Mouse (Mus musculus) midbrain, embryonic 16.5 days (tissue): ENCODE measurements around the gene Acap1. TPM values are rescaled to one million over a fixed set of nuclear protein-coding genes. Genes with fewer than 3 reads are reported as not detected.
A peak's percentile ranks its signal among the peaks of the same experiment; 100 is the strongest.

ENCODE experiments used
- ATAC-seq: fragments of 200-750 bp; cut with Nextera tagmentation; 2 replicates; pipeline ENCODE4 v1.8.0; 2017; ENCODE audit warnings: moderate TSS enrichment
- H3K27ac ChIP-seq: fragments of 300-500 bp; sonication (generic); 2 replicates; pipeline ENCODE4 v1.5.1; 2014; ENCODE audit warnings: mild to moderate bottlenecking, low read length, mixed read lengths
- H3K27me3 ChIP-seq: fragments of 300-500 bp; sonication (generic); 2 replicates; pipeline ENCODE4 v1.6.1; 2014; ENCODE audit warnings: low read depth, low read length, mixed read lengths; ENCODE audit not compliant: control insufficient read depth, insufficient read depth
- H3K36me3 ChIP-seq: fragments of 300-500 bp; sonication (generic); 2 replicates; pipeline ENCODE4 v1.6.1; 2014; ENCODE audit warnings: mild to moderate bottlenecking, low read length, moderate library complexity, mixed read lengths; ENCODE audit not compliant: control insufficient read depth, insufficient read depth
- H3K4me1 ChIP-seq: fragments of 300-500 bp; sonication (generic); 2 replicates; pipeline ENCODE4 v1.6.1; 2014; ENCODE audit warnings: mild to moderate bottlenecking, low read length, mixed read lengths; ENCODE audit not compliant: control insufficient read depth, insufficient read depth
- H3K4me2 ChIP-seq: fragments of 300-500 bp; sonication (generic); 2 replicates; pipeline ENCODE4 v1.6.1; 2014; ENCODE audit warnings: mild to moderate bottlenecking, low read length, mixed read lengths
- H3K4me3 ChIP-seq: fragments of 300-500 bp; sonication (generic); 2 replicates; pipeline ENCODE4 v1.5.1; 2014; ENCODE audit warnings: low read depth, mild to moderate bottlenecking, low read length, moderate library complexity, mixed read lengths
- H3K9ac ChIP-seq: fragments of 300-500 bp; sonication (generic); 2 replicates; pipeline ENCODE4 v1.6.1; 2014; ENCODE audit warnings: low read depth, low read length, mixed read lengths
- H3K9me3 ChIP-seq: fragments of 300-500 bp; sonication (generic); replicated peaks from 2 replicates; pipeline ENCODE4 v1.6.1; 2014; ENCODE audit warnings: mild to moderate bottlenecking, low read length, mixed read lengths; ENCODE audit not compliant: control insufficient read depth, poor library complexity, severe bottlenecking
- WGBS: fragments of 180-500 bp; shearing (Covaris S2); extraction: QIAGEN DNeasy Blood & Tissue Kit; methylation state at CpG from one replicate; pipeline ENCODE4 v1.1.7; 2014; 5-methylcytosine and 5-hydroxymethylcytosine counted together
- polyA plus RNA-seq: library from polyadenylated mRNA; unstranded; fragments of >200 nt; fragmentation: Nextera tagmentation; extraction: Ambion mirVana; gene quantifications from 2 replicates; pipeline ENCODE4 v1.2.1, GENCODE M21; 2015

The Acap1 gene
- polyA plus RNA-seq, 1 experiment from 2014 or later: 0.26 TPM

DNA sequence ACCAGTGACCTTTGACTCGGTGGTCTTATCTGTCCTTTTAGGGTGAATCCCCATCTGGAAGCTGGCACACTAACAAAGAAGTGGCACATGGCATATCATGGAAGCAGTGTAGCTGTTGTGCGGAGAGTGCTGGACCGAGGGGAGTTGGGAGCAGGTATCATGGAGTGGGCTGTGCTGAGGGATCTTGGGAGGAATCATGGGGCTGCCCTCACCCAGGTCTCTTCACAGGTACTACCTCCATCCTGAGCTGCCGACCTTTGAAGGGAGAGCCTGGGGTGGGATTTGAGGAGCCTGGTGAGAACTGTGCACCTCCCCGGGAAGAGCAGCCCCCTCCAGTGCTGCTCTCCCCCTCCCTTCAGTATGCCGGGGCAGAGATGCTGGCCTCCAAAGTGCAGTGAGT, 16.4 kb upstream of the Acap1 start:
- Histone ChIP-seq H3K4me3 (no peak overlapping the region), H3K9ac (no peak overlapping the region), H3K9me3 (no peaks in the 10 kb centered on the region), H3K36me3 (peaks cover 47% of the 10 kb centered on the region), H3K4me2 (no peak overlapping the region), H3K27ac (no peak overlapping the region), H3K4me1 (peaks cover 24% of the 10 kb centered on the region), H3K27me3 (no peaks in the 10 kb centered on the region)
- WGBS: 87% methylated on average over 6 of the region's 6 CpGs
- ATAC-seq: no peak

DNA sequence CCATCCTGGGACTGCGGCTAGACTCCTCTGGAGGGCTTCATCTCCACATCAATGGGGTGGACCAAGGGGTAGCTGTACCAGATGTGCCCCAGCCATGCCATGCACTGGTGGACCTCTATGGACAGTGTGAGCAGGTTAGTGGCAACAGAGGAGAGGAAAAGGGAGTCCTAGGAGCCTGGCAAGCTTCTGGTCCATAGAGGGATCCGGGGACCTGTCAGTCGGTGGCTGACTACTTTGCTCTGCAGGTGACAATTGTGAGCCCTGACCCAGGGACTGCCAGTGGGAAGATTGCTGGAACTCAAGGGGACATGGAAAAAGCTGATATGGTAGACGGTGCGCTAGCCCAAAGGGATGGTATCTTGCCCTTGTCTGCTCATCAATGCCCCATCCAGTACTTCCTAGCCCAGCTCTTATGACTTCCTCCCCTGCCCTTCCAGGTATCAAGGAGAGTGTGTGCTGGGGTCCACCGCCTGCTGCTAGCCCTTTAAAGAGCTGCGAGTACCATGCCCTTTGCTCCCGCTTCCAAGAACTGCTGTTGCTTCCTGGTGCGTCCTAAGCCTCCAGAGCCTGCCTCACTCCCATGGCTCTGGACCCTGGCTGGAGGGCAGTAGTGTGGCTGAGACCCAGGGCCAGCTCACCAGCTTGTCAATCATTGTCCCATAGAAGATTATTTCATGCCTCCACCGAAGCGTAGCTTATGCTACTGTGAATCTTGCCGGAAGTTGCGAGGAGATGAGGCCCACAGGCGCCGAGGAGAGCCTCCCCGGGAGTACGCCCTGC, 15.6 kb upstream of the Acap1 start:
- Histone ChIP-seq H3K4me1 (peaks cover 23% of the 10 kb centered on the region), H3K9ac (no peak overlapping the region), H3K36me3 (peaks cover 52% of the 10 kb centered on the region), H3K27me3 (no peaks in the 10 kb centered on the region), H3K4me2 (no peak overlapping the region), H3K9me3 (no peaks in the 10 kb centered on the region), H3K4me3 (no peak overlapping the region), H3K27ac (no peak overlapping the region)
- WGBS: 94% methylated on average over 17 of the region's 17 CpGs
- ATAC-seq: no peak

DNA sequence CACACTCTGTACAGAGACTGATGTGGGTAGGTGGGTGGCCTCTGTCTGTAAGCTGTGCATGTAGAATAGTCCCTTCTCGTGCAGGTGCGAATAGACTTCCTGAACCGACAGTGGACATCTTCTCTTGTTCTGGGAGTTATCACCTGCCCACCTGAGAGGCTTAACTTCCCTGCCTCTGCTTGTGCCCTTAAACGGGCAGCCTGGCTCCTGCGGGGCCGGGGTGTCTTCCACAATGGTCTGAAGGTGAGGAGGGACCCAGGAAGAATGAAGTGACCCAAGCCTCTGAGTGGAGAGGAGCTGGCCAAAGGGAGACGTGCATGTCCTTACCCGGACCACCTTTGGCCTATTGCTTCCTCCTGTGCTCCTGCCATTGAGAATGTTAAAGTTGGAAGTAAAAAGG, 14.8 kb upstream of the Acap1 start:
- peaks cover 53% of the 10 kb centered on the region for H3K36me3 ChIP-seq
- no peaks in the 10 kb centered on the region for H3K9me3 ChIP-seq
- no peak overlapping the region for H3K4me3 ChIP-seq
- H3K4me1 ChIP-seq: peaks cover 16% of the 10 kb centered on the region
- H3K4me2 ChIP-seq: no peak overlapping the region
- H3K27me3 ChIP-seq: no peaks in the 10 kb centered on the region
- ATAC-seq: no peak
- 94% methylated on average over 8 of the region's 8 CpGs for WGBS
- no peak overlapping the region for H3K27ac ChIP-seq
- H3K9ac ChIP-seq: no peak overlapping the region

DNA sequence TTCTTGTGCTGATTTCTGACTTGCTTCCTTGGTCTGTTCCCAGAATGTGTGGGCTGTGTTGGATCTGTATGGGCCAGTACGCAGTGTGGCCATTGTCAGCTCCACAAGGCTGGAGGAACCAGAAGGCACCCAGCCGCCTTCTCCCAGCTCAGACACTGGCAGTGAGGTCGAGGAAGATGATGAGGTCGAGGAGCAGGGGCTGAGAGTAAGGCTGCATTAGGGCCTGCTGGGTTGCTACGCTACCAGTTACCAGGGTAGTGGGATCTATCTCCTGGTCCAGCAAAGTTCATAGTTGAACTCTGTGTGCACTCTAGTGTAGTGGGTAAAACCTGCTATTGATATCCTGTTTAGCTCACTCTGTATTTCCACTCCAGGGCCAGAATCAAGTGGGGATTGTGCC, 13.8 kb upstream of the Acap1 start:
- no peak overlapping the region for H3K4me2 ChIP-seq
- H3K9ac ChIP-seq: no peak overlapping the region
- no peak for ATAC-seq
- WGBS: 85% methylated on average over 5 of the region's 5 CpGs
- H3K36me3 ChIP-seq: peaks cover 58% of the 10 kb centered on the region
- H3K9me3 ChIP-seq: no peaks in the 10 kb centered on the region
- H3K27ac ChIP-seq: no peak overlapping the region
- no peak overlapping the region for H3K4me3 ChIP-seq
- no peaks in the 10 kb centered on the region for H3K27me3 ChIP-seq
- peaks cover 7% of the 10 kb centered on the region for H3K4me1 ChIP-seq

DNA sequence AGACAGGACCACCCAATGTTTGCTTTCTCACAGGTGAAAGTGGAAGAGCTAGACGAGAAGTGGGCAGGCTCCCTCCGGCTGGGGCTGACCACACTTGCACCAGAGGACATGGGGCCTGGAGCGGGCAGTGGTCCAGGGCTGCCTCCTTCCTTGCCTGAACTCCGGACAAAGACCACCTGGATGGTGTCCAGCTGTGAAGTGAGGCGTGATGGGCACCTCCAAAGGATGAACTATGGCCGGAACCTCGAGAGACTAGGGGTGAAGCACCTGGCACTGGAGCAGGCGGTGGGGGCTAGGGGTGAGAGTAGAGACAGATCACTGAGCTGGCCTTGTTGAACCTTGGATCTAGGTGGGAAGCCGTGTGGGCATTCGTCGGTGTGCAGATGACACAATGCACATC, 13.3 kb upstream of the Acap1 start:
- H3K9me3 ChIP-seq: no peaks in the 10 kb centered on the region
- no peaks in the 10 kb centered on the region for H3K27me3 ChIP-seq
- H3K27ac ChIP-seq: no peak overlapping the region
- no peak overlapping the region for H3K9ac ChIP-seq
- peaks cover 6% of the 10 kb centered on the region for H3K4me1 ChIP-seq
- no peak overlapping the region for H3K4me2 ChIP-seq
- H3K36me3 ChIP-seq: peaks cover 58% of the 10 kb centered on the region
- no peak overlapping the region for H3K4me3 ChIP-seq
- WGBS: 92% methylated on average over 11 of the region's 11 CpGs
- ATAC-seq: no peak

DNA sequence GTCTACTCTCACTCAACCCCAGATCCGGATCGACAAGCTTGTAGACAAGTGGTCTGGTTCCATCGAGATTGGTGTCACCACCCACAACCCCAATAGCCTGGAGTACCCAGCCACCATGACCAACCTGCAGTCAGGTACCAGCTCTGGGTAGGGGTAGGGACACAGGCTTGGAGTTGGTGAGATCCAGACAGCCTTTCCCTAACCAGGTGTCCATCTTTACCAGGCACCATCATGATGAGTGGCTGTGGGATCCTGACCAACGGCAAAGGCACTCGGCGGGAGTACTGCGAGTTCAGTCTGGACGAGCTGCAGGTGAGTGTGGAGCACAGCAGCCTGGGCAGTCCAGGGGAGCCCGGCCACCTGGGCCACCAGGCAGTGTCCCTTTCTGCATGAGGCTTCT, 9.0 kb upstream of the Acap1 start:
- H3K27me3 ChIP-seq: no peaks in the 10 kb centered on the region
- no peak for ATAC-seq
- H3K4me1 ChIP-seq: peaks cover 18% of the 10 kb centered on the region
- H3K36me3 ChIP-seq: peaks cover 37% of the 10 kb centered on the region
- no peak overlapping the region for H3K4me3 ChIP-seq
- 97% methylated on average over 9 of the region's 9 CpGs for WGBS
- H3K9ac ChIP-seq: no peak overlapping the region
- no peak overlapping the region for H3K4me2 ChIP-seq
- H3K27ac ChIP-seq: no peak overlapping the region
- no peaks in the 10 kb centered on the region for H3K9me3 ChIP-seq

DNA sequence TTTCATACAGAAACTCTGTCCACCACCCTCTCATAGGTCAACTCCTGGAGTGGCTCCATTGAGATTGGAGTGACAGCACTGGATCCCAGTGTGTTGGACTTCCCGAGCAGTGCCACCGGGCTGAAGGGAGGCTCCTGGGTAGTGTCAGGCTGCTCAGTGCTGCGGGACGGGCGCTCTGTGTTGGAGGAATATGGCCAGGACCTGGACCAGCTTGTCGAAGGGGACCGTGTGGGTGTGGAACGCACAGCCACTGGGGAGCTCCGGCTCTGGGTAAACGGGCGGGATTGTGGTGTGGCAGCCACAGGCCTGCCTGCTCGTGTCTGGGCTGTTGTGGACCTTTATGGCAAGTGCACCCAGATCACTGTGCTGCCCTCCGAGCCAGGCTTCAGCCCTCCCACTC, 7.6 kb upstream of the Acap1 start:
- 0 out of 2 replicates have a peak overlapping the region, but pooled peaks have one; percentile 74 for H3K4me3 ChIP-seq
- H3K27me3 ChIP-seq: no peaks in the 10 kb centered on the region
- no peaks in the 10 kb centered on the region for H3K9me3 ChIP-seq
- peak overlapping the region; percentile 84 for H3K4me2 ChIP-seq
- H3K9ac ChIP-seq: peak overlapping the region; percentile 97; the same call in 1 of the 2 replicates
- no peak for ATAC-seq
- H3K27ac ChIP-seq: no peak overlapping the region
- peaks cover 22% of the 10 kb centered on the region for H3K4me1 ChIP-seq
- 91% methylated on average over 13 of the region's 13 CpGs for WGBS
- H3K36me3 ChIP-seq: peaks cover 28% of the 10 kb centered on the region

DNA sequence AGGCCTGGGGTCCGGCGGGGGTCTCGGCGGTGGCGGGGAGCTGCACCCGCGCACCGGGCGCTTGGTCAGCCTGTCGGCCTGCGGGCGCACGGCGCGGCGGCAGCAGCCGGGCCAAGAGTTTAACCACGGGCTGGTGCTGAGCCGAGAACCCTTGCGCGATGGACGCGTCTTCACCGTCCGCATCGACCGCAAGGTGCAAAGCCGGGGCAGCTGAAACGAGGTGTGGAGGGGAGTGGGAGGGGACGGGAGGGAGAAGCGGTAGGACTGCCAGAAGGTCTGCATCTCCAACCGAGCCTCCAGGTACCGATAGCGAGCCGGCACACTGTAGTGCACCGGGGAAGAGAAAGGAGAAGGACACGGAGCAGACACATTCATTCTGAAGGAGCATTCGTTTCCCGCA, 6.7 kb upstream of the Acap1 start:
- Histone ChIP-seq H3K4me3 (peak overlapping the region; percentile 74), H3K9me3 (no peaks in the 10 kb centered on the region), H3K36me3 (peaks cover 19% of the 10 kb centered on the region), H3K27me3 (no peaks in the 10 kb centered on the region), H3K4me2 (peak overlapping the region; percentile 84), H3K4me1 (peaks cover 22% of the 10 kb centered on the region), H3K27ac (peak overlapping the region; percentile 97), H3K9ac (peak overlapping the region; percentile 97)
- no peak for ATAC-seq
- under 1% methylated on average over 39 of the region's 39 CpGs for WGBS

DNA sequence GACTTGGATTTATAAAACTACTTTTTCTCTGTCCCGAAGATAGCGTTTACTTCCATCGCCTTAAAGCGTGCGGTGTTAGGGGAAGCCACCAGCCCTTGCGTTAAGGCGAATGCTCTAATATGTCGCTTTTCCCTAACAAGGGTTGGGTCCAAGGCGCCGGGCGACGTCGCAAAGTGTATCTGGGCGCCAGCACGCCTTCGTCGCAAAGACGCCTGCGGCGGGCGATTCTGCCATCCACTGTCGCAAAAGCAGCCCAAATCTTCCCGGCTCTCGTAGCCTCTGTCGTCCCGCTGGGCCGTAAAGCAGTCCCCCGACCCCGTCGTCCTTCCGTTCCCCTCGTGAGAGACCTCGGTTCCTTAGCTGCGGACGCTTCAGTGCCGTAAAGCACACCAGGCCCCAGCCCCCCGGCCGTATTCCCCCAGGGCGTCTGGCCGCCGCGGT, 6.1 kb upstream of the Acap1 start:
- ATAC-seq: peak; percentile 77
- Histone ChIP-seq H3K4me1 (peaks cover 22% of the 10 kb centered on the region), H3K4me3 (peak overlapping the region; percentile 74), H3K9ac (peak overlapping the region; percentile 97), H3K4me2 (peak overlapping the region; percentile 84), H3K9me3 (no peaks in the 10 kb centered on the region), H3K36me3 (peaks cover 14% of the 10 kb centered on the region), H3K27ac (peak overlapping the region; percentile 97), H3K27me3 (no peaks in the 10 kb centered on the region)
- under 1% methylated on average over 42 of the region's 42 CpGs for WGBS
